ENCODE assay signal across 21 mouse cellular contexts in genomic region chr5:91206569-91207490, GRCm38 (mm10).
A peak's percentile ranks its signal among the peaks of the same experiment; 100 is the strongest.
DNase-seq lines count a peak whose midpoint lies in the region; ATAC-seq and TF ChIP-seq lines count a peak whose summit lies in the region.
"Had no signal": no experiment of that assay in that cellular context is flagged by ENCODE, and none has a peak within 500 bp of the region (broad histone marks: within the 10 kb centered on the region; RNA-seq: fewer than 3 reads in every experiment).

No protein-coding gene starts in this region.

- no peaks in the 10 kb centered on the region for H3K4me1 ChIP-seq in forebrain, embryonic 16.5 days (replicated peaks; ENCODE audit: control insufficient read depth, insufficient read depth, low read length)
- no peaks in the 10 kb centered on the region for H3K4me1 ChIP-seq in forebrain, embryonic 13.5 days
- H3K4me1 ChIP-seq in embryonic fibroblast, embryonic 13.5 days (ENCODE audit: control insufficient read depth, insufficient read depth, low read length) = peaks cover 4% of the 10 kb centered on the region; the same call in 1 of the 2 replicates
- no peaks in the 10 kb centered on the region for H3K4me1 ChIP-seq in stomach, postnatal 0 days (replicated peaks; ENCODE audit: control insufficient read depth, insufficient read depth)
- H3K4me1 ChIP-seq: embryonic facial prominence, embryonic 13.5 days; hindbrain, embryonic 12.5 days; kidney, embryonic 15.5 days; limb, embryonic 13.5 days; midbrain, embryonic 15.5 days; neural tube, embryonic 15.5 days had no signal

- H3K36me3 ChIP-seq in forebrain, embryonic 16.5 days (ENCODE audit: control insufficient read depth, insufficient read depth) = no peaks in the 10 kb centered on the region
- H3K36me3 ChIP-seq in forebrain, embryonic 13.5 days (ENCODE audit: poor library complexity, severe bottlenecking) = no peaks in the 10 kb centered on the region
- no peaks in the 10 kb centered on the region for H3K36me3 ChIP-seq in stomach, postnatal 0 days (ENCODE audit: control insufficient read depth, insufficient read depth, low read length)
- H3K36me3 ChIP-seq: embryonic facial prominence, embryonic 13.5 days; heart, embryonic 10.5 days; hindbrain, embryonic 12.5 days; kidney, embryonic 15.5 days; limb, embryonic 13.5 days; midbrain, embryonic 15.5 days; neural tube, embryonic 15.5 days had no signal

- no peak overlapping the region for H3K4me2 ChIP-seq in forebrain, embryonic 16.5 days (ENCODE audit: low read length)
- H3K4me2 ChIP-seq in forebrain, embryonic 13.5 days = no peak overlapping the region
- H3K4me2 ChIP-seq in stomach, postnatal 0 days (replicated peaks; ENCODE audit: low read depth) = no peak overlapping the region
- H3K4me2 ChIP-seq: embryonic facial prominence, embryonic 13.5 days; hindbrain, embryonic 12.5 days; kidney, embryonic 15.5 days; limb, embryonic 13.5 days; midbrain, embryonic 15.5 days; neural tube, embryonic 15.5 days had no signal

- 79% methylated on average over 9 of the region's 9 CpGs for WGBS in forebrain, embryonic 16.5 days
- 82% methylated on average over 9 of the region's 9 CpGs for WGBS in forebrain, embryonic 13.5 days
- WGBS in stomach, postnatal 0 days = 55% methylated on average over 9 of the region's 9 CpGs

- ATAC-seq in forebrain, embryonic 16.5 days = 0 out of 2 replicates have a peak, but pooled peaks have one; percentile 15
- no peak for ATAC-seq in forebrain, embryonic 13.5 days
- ATAC-seq in stomach, postnatal 0 days (ENCODE audit: low FRiP score, low TSS enrichment) = no peak
- ATAC-seq in CD4-positive, CD25-positive, alpha-beta regulatory T cell, adult 4 months = no peak
- ATAC-seq: midbrain, embryonic 15.5 days had no signal

- H3K27me3 ChIP-seq in forebrain, embryonic 16.5 days (replicated peaks; ENCODE audit: control insufficient read depth, insufficient read depth, low read length) = no peaks in the 10 kb centered on the region
- no peaks in the 10 kb centered on the region for H3K27me3 ChIP-seq in forebrain, embryonic 13.5 days
- no peaks in the 10 kb centered on the region for H3K27me3 ChIP-seq in stomach, postnatal 0 days (ENCODE audit: control insufficient read depth, insufficient read depth, low read length)
- H3K27me3 ChIP-seq: embryonic facial prominence, embryonic 13.5 days; hindbrain, embryonic 12.5 days; kidney, embryonic 15.5 days; limb, embryonic 13.5 days; midbrain, embryonic 15.5 days; neural tube, embryonic 15.5 days had no signal

- intact Hi-C loops in heart, postnatal 10 days (cut with DNase I) = no loop called here
- intact Hi-C loops in heart, postnatal 25 days (cut with DNase I) = no loop called here

- no peak for TF ChIP-seq POLR2A in embryonic fibroblast, embryonic 13.5 days (IDR thresholded peaks at IDR 0.05; ENCODE audit: low read depth, low read length)

- H3K4me3 ChIP-seq in forebrain, embryonic 16.5 days (replicated peaks; ENCODE audit: low read length) = no peak overlapping the region
- no peak overlapping the region for H3K4me3 ChIP-seq in forebrain, embryonic 13.5 days
- H3K4me3 ChIP-seq in embryonic fibroblast, embryonic 13.5 days (ENCODE audit: insufficient read depth, low read length) = no peak overlapping the region
- H3K4me3 ChIP-seq in stomach, postnatal 0 days (ENCODE audit: low read depth, low read length) = no peak overlapping the region
- H3K4me3 ChIP-seq: embryonic facial prominence, embryonic 13.5 days; heart, embryonic 10.5 days; hindbrain, embryonic 12.5 days; kidney, embryonic 15.5 days; limb, embryonic 13.5 days; midbrain, embryonic 15.5 days; myocyte; neural tube, embryonic 15.5 days had no signal

- no peak overlapping the region for H3K9ac ChIP-seq in forebrain, embryonic 16.5 days (replicated peaks; ENCODE audit: low read depth, low read length)
- no peak overlapping the region for H3K9ac ChIP-seq in forebrain, embryonic 13.5 days
- no peak overlapping the region for H3K9ac ChIP-seq in stomach, postnatal 0 days (ENCODE audit: low read length)
- H3K9ac ChIP-seq: embryonic facial prominence, embryonic 13.5 days; hindbrain, embryonic 12.5 days; kidney, embryonic 15.5 days; limb, embryonic 13.5 days; liver, embryonic 14.5 days; midbrain, embryonic 15.5 days; neural tube, embryonic 15.5 days had no signal

- no peak overlapping the region for H3K27ac ChIP-seq in forebrain, embryonic 16.5 days (ENCODE audit: low read length)
- no peak overlapping the region for H3K27ac ChIP-seq in forebrain, embryonic 13.5 days
- H3K27ac ChIP-seq in embryonic fibroblast, embryonic 13.5 days (ENCODE audit: insufficient read depth, low read length) = 0 out of 2 replicates have a peak overlapping the region, but pooled peaks have one; percentile 14
- peak overlapping the region; percentile 70 for H3K27ac ChIP-seq in stomach, postnatal 0 days (replicated peaks)
- H3K27ac ChIP-seq: embryonic facial prominence, embryonic 13.5 days; heart, embryonic 10.5 days; hindbrain, embryonic 12.5 days; kidney, embryonic 15.5 days; limb, embryonic 13.5 days; liver, embryonic 14.5 days; midbrain, embryonic 15.5 days; neural tube, embryonic 15.5 days had no signal

- peak; percentile 18 to 23 for DNase-seq in heart, postnatal 10 days
- no peak for DNase-seq in heart, postnatal 25 days (ENCODE audit: low spot score)
- DNase-seq in stomach, postnatal 0 days (ENCODE audit: low spot score) = no peak
- DNase-seq in kidney, postnatal 4 days = no peak
- DNase-seq: adrenal gland, adult 8-10 months; B cell, adult 2 months; cerebellum, postnatal 10 days; gastrocnemius, postnatal 25 days had no signal

- no peaks in the 10 kb centered on the region for H3K9me3 ChIP-seq in forebrain, embryonic 16.5 days (ENCODE audit: control insufficient read depth, low read length)
- no peaks in the 10 kb centered on the region for H3K9me3 ChIP-seq in forebrain, embryonic 13.5 days (replicated peaks)
- no peaks in the 10 kb centered on the region for H3K9me3 ChIP-seq in stomach, postnatal 0 days (ENCODE audit: control insufficient read depth, low read length)
- H3K9me3 ChIP-seq: embryonic facial prominence, embryonic 13.5 days; heart, embryonic 10.5 days; hindbrain, embryonic 12.5 days; kidney, embryonic 15.5 days; limb, embryonic 13.5 days; midbrain, embryonic 15.5 days; neural tube, embryonic 15.5 days had no signal

- TF ChIP-seq CTCF in embryonic fibroblast, embryonic 13.5 days (IDR thresholded peaks at IDR 0.05; ENCODE audit: borderline replicate concordance, insufficient read depth, low read length) = no peak
- TF ChIP-seq CTCF in stomach, postnatal 0 days (IDR thresholded peaks at IDR 0.05; ENCODE audit: low read depth) = no peak

- TF ChIP-seq EP300 in stomach, postnatal 0 days (optimal IDR thresholded peaks at IDR 0.05) = no peak

Comparison
In these comparisons a context has a peak if more than half of its experiments do, and no peak if none do; other contexts are left out.
1. DNase-seq: peak in heart, postnatal 10 days (2 of 2); none in heart, postnatal 25 days (single experiment), stomach, postnatal 0 days (single experiment) and kidney, postnatal 4 days (0 of 2).
2. H3K27ac ChIP-seq: peak in embryonic fibroblast, embryonic 13.5 days (single experiment) and stomach, postnatal 0 days (single experiment); none in forebrain, embryonic 16.5 days (single experiment) and forebrain, embryonic 13.5 days (single experiment).